Mouse (Mus musculus): ENCODE measurements around the gene St3gal2.
A peak's percentile ranks its signal among the peaks of the same experiment; 100 is the strongest.
"Not testable (repeated sequence)": the region's sequence is repeated elsewhere in the genome, so short reads cannot be mapped to it uniquely, and the experiment has no call there.

DNA sequence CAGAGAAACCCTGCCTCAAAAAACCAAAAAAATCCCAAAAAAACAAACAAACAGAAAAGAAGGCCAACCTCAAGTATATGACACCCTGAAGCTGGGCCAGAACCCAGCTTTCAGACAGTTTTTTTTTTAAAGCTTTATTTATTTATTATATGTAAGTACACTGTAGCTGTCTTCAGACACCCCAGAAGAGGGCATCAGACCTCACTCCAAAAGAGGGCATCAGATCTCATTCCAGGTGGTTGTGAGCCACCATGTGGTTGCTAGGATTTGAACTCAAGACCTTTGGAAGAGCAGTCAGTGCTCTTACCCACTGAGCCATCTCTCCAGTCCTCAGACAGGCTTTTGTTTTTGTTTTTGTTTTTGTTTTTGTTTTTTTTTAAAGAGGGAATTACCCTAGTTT is 9.9 kb upstream of the St3gal2 start:
- 0 out of 2 replicates have a peak, but pooled peaks have one; percentile 9 for TF ChIP-seq CTCF (IDR thresholded peaks at IDR 0.05; ENCODE audit: low read depth)
- TF ChIP-seq EP300 (optimal IDR thresholded peaks at IDR 0.05) = not testable (repeated sequence)

Measured in stomach, postnatal 0 days (tissue).